ENCODE assay signal across 9 mouse cellular contexts in the genomic region with DNA sequence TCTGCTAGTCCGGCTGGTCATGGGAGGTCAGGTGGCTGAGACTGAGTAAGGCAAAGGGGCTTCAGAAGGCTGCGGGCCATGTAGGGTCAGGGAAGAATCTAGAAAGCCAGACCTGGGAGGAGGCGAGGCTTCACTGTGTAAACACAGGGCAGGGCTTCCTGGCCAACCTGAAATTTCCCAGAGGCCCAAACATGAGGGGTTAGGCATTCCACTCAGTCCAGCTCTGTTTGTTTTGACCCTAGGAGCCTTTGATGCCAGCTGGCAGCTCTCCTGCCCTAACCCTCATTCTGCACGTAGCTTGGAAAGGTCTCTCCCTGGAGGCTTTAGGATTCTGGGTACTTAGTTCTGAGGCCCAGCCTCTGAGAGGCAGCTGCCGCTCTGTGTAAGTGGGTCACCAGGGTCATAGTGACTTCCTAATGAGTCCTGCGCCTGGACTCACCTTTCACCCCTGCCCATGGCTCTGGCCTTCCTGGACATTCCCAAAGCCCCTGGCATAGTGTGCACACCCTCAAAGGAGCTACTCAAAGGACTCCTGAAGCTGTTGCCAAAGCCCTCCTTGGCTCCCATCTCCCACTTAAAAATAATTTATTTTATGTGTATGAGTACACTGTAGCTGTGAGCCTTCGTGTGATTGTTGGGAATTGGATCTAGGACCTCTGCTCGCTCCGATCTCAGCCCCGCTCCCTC. TPM values are rescaled to one million over a fixed set of nuclear protein-coding genes. Genes with fewer than 3 reads are reported as not detected.
A peak's percentile ranks its signal among the peaks of the same experiment; 100 is the strongest.
DNase-seq lines count a peak whose midpoint lies in the region; ATAC-seq and TF ChIP-seq lines count a peak whose summit lies in the region.
"Had no signal": no experiment of that assay in that cellular context is flagged by ENCODE, and none has a peak within 500 bp of the region (broad histone marks: within the 10 kb centered on the region; RNA-seq: fewer than 3 reads in every experiment).

No protein-coding gene starts in this region.

- intact Hi-C loops in gastrocnemius, adult 2 months (cut with DNase I): no loop called here
- intact Hi-C loops in gastrocnemius, postnatal 36 days (cut with DNase I): no loop called here

- no peaks in the 10 kb centered on the region for H3K27me3 ChIP-seq in embryonic facial prominence, embryonic 10.5 days (replicated peaks; ENCODE audit: low read depth, poor library complexity, severe bottlenecking)
- H3K27me3 ChIP-seq in hindbrain, embryonic 15.5 days: no peaks in the 10 kb centered on the region
- H3K27me3 ChIP-seq: limb, embryonic 12.5 days had no signal

- TF ChIP-seq POLR2A in lung, adult 2 months (IDR thresholded peaks at IDR 0.05; ENCODE audit: borderline replicate concordance, extremely low read depth, low read depth, low read length): no peak

- no peak for DNase-seq in gastrocnemius, adult 2 months
- no peak for DNase-seq in gastrocnemius, postnatal 36 days
- DNase-seq in embryonic facial prominence, embryonic 10.5 days (ENCODE audit: low spot score): peak; percentile 40
- peak; percentile 75 for DNase-seq in lung, adult 2 months
- DNase-seq in right cerebral cortex, postnatal 36 days (ENCODE audit: low spot score in 2 of 2): no peak

- no peak overlapping the region for H3K4me2 ChIP-seq in hindbrain, embryonic 15.5 days
- H3K4me2 ChIP-seq: limb, embryonic 12.5 days had no signal

- TF ChIP-seq CTCF in gastrocnemius, adult 2 months (IDR thresholded peaks at IDR 0.05): no peak
- TF ChIP-seq CTCF in lung, adult 2 months (IDR thresholded peaks at IDR 0.05; ENCODE audit: insufficient read depth, low read length): no peak

- peak overlapping the region; percentile 88 for H3K27ac ChIP-seq in gastrocnemius, adult 2 months
- H3K27ac ChIP-seq in embryonic facial prominence, embryonic 10.5 days (replicated peaks): peak overlapping the region; percentile 66; the same call in 1 of the 2 replicates
- peak overlapping the region; percentile 28; the same call in 1 of the 2 replicates for H3K27ac ChIP-seq in hindbrain, embryonic 15.5 days (replicated peaks)

- no peak for ATAC-seq in hindbrain, embryonic 15.5 days (ENCODE audit: low FRiP score, low read depth)
- no peak for ATAC-seq in cerebellum, adult (ENCODE audit: insufficient number of reproducible peaks, low FRiP score, low TSS enrichment)
- ATAC-seq in frontal cortex, adult (ENCODE audit: low TSS enrichment): no peak

- H3K9ac ChIP-seq in hindbrain, embryonic 15.5 days: no peak overlapping the region
- H3K9ac ChIP-seq: limb, embryonic 12.5 days had no signal

- 49% methylated on average over 10 of the region's 10 CpGs for WGBS in embryonic facial prominence, embryonic 10.5 days
- 67% methylated on average over 10 of the region's 10 CpGs for WGBS in hindbrain, embryonic 15.5 days
- WGBS in lung, adult 2 months: 38% methylated on average over 10 of the region's 10 CpGs

- no peak overlapping the region for H3K4me3 ChIP-seq in gastrocnemius, adult 2 months
- peak overlapping the region; percentile 25 for H3K4me3 ChIP-seq in embryonic facial prominence, embryonic 10.5 days
- no peak overlapping the region for H3K4me3 ChIP-seq in hindbrain, embryonic 15.5 days
- H3K4me3 ChIP-seq in lung, adult 2 months (replicated peaks; ENCODE audit: extremely low read depth, low read depth, low read length): no peak overlapping the region
- H3K4me3 ChIP-seq: limb, embryonic 12.5 days had no signal

- H3K36me3 ChIP-seq in embryonic facial prominence, embryonic 10.5 days (replicated peaks): peaks cover 10% of the 10 kb centered on the region
- no peaks in the 10 kb centered on the region for H3K36me3 ChIP-seq in hindbrain, embryonic 15.5 days

- peaks cover 34% of the 10 kb centered on the region for H3K4me1 ChIP-seq in embryonic facial prominence, embryonic 10.5 days
- peaks cover 19% of the 10 kb centered on the region for H3K4me1 ChIP-seq in hindbrain, embryonic 15.5 days (replicated peaks)
- peaks cover 29% of the 10 kb centered on the region for H3K4me1 ChIP-seq in lung, adult 2 months (ENCODE audit: control insufficient read depth, insufficient read depth, low read length)

- H3K9me3 ChIP-seq in embryonic facial prominence, embryonic 10.5 days: no peaks in the 10 kb centered on the region
- H3K9me3 ChIP-seq in hindbrain, embryonic 15.5 days: no peaks in the 10 kb centered on the region
- H3K9me3 ChIP-seq: limb, embryonic 12.5 days had no signal

RNA-seq across cellular contexts. Expression of a gene that starts 2.7 kb away (rescaled TPM):
- 100 to 1,000 TPM; 650 to 652 TPM for total RNA-seq in gastrocnemius, adult 2 months (2021)
- total RNA-seq in gastrocnemius, postnatal 36 days (2021): 100 to 1,000 TPM; 528 to 635 TPM
- 591 and 608 TPM in 2 replicates for polyA plus RNA-seq in embryonic facial prominence, embryonic 10.5 days (2016; fragmentation: Nextera tagmentation; extraction: Ambion mirVana)
- 985 and 993 TPM in 2 replicates for polyA plus RNA-seq in hindbrain, embryonic 15.5 days (2015; fragmentation: Nextera tagmentation; extraction: Ambion mirVana)
- polyA plus RNA-seq in lung, adult 2 months (2012; rRNA removed): 684 and 692 TPM in 2 replicates

RNA-seq across cellular contexts. Expression of a gene that starts 12.8 kb away (rescaled TPM):
- 1 to 10 TPM; 7.2 to 9.8 TPM for total RNA-seq in gastrocnemius, adult 2 months (2021)
- total RNA-seq in gastrocnemius, postnatal 36 days (2021): 1 to 10 TPM; 4.4 to 6.0 TPM
- 0.88 and 1.5 TPM in 2 replicates for polyA plus RNA-seq in embryonic facial prominence, embryonic 10.5 days (2016; fragmentation: Nextera tagmentation; extraction: Ambion mirVana)
- 1.3 and 1.4 TPM in 2 replicates for polyA plus RNA-seq in hindbrain, embryonic 15.5 days (2015; fragmentation: Nextera tagmentation; extraction: Ambion mirVana)
- polyA plus RNA-seq in lung, adult 2 months (2012; rRNA removed): 1.5 and 1.6 TPM in 2 replicates

RNA-seq across cellular contexts. Expression of a gene that starts 14.8 kb away (rescaled TPM):
- under 1 TPM; 0.47 to 0.84 TPM for total RNA-seq in gastrocnemius, adult 2 months (2021)
- under 1 TPM; 0.72 to 0.79 TPM for total RNA-seq in gastrocnemius, postnatal 36 days (2021)
- polyA plus RNA-seq in embryonic facial prominence, embryonic 10.5 days (2016; fragmentation: Nextera tagmentation; extraction: Ambion mirVana): 0.04 TPM in 1 of 2 replicates, not detected in the other
- 2.6 and 2.8 TPM in 2 replicates for polyA plus RNA-seq in hindbrain, embryonic 15.5 days (2015; fragmentation: Nextera tagmentation; extraction: Ambion mirVana)
- polyA plus RNA-seq in lung, adult 2 months (2012; rRNA removed): 3.0 and 3.9 TPM in 2 replicates

RNA-seq across cellular contexts. Expression of a gene that starts 19.6 kb away (rescaled TPM):
- 100 to 1,000 TPM; 366 to 415 TPM for total RNA-seq in gastrocnemius, adult 2 months (2021)
- 100 to 1,000 TPM; 344 to 378 TPM for total RNA-seq in gastrocnemius, postnatal 36 days (2021)
- polyA plus RNA-seq in embryonic facial prominence, embryonic 10.5 days (2016; fragmentation: Nextera tagmentation; extraction: Ambion mirVana): 240 and 250 TPM in 2 replicates
- polyA plus RNA-seq in hindbrain, embryonic 15.5 days (2015; fragmentation: Nextera tagmentation; extraction: Ambion mirVana): 82.4 and 91.7 TPM in 2 replicates
- polyA plus RNA-seq in lung, adult 2 months (2012; rRNA removed): 112 and 121 TPM in 2 replicates

RNA-seq across cellular contexts. Expression of a gene that starts 32.4 kb away (rescaled TPM):
- 10 to 100 TPM; 18.4 to 19.2 TPM for total RNA-seq in gastrocnemius, adult 2 months (2021)
- 10 to 100 TPM; 19.2 to 19.6 TPM for total RNA-seq in gastrocnemius, postnatal 36 days (2021)
- polyA plus RNA-seq in embryonic facial prominence, embryonic 10.5 days (2016; fragmentation: Nextera tagmentation; extraction: Ambion mirVana): 62.6 and 63.5 TPM in 2 replicates
- 102 and 107 TPM in 2 replicates for polyA plus RNA-seq in hindbrain, embryonic 15.5 days (2015; fragmentation: Nextera tagmentation; extraction: Ambion mirVana)
- polyA plus RNA-seq in lung, adult 2 months (2012; rRNA removed): 70.4 and 84.7 TPM in 2 replicates

Comparison
In these comparisons a context has a peak if more than half of its experiments do, and no peak if none do; other contexts are left out.
1. DNase-seq: peak in embryonic facial prominence, embryonic 10.5 days (single experiment) and lung, adult 2 months (single experiment); none in gastrocnemius, adult 2 months (single experiment), gastrocnemius, postnatal 36 days (0 of 2) and right cerebral cortex, postnatal 36 days (0 of 2).
2. H3K27ac ChIP-seq: peak in every context shown above with its lines; median percentile 88 in gastrocnemius, adult 2 months; 66 in embryonic facial prominence, embryonic 10.5 days; 28 in hindbrain, embryonic 15.5 days.